Mouse (Mus musculus) testis, adult 2 months (tissue): ENCODE results near the gene Ctrb1. TPM values are rescaled to one million over a fixed set of nuclear protein-coding genes. Genes with fewer than 3 reads are reported as not detected.

Experiments used
- H3K27ac ChIP-seq: fragments of 200-500 bp; 2 replicates; pipeline ENCODE4 v1.5.1; 2012; ENCODE audit warnings: low read depth, low read length; ENCODE audit not compliant: control insufficient read depth, insufficient read depth
- H3K27me3 ChIP-seq: fragments of 200-500 bp; 2 replicates; pipeline ENCODE4 v1.6.1; 2012; ENCODE audit warnings: mild to moderate bottlenecking, low read length, moderate library complexity; ENCODE audit not compliant: control insufficient read depth, insufficient read depth
- H3K36me3 ChIP-seq: fragments of 200-500 bp; 2 replicates; pipeline ENCODE4 v1.6.1; 2012; ENCODE audit warnings: mild to moderate bottlenecking, low read length; ENCODE audit not compliant: control insufficient read depth, insufficient read depth
- H3K4me1 ChIP-seq: fragments of 200-500 bp; 2 replicates; pipeline ENCODE4 v1.6.1; 2012; ENCODE audit warnings: low read length; ENCODE audit not compliant: control insufficient read depth, insufficient read depth
- H3K4me3 ChIP-seq: fragments of 200-500 bp; 2 replicates; pipeline ENCODE4 v1.5.1; 2012; ENCODE audit warnings: low read depth, mild to moderate bottlenecking, low read length, moderate library complexity, mixed read lengths; ENCODE audit not compliant: control insufficient read depth
- CTCF ChIP-seq: fragments of 200-500 bp; IDR thresholded peaks from 2 replicates; pipeline ENCODE4 v1.5.1; 2012; ENCODE audit warnings: low read depth, mild to moderate bottlenecking, inconsistent platforms, low read length, moderate library complexity; ENCODE audit not compliant: control insufficient read depth, insufficient read depth, insufficient replicate concordance
- POLR2A ChIP-seq: fragments of 200-500 bp; IDR thresholded peaks from 2 replicates; pipeline ENCODE4 v1.6.1; 2012; ENCODE audit warnings: low read depth, mild to moderate bottlenecking, inconsistent platforms, low read length, moderate library complexity; ENCODE audit not compliant: control insufficient read depth
- polyA plus RNA-seq: library from polyadenylated mRNA; depleted of rRNA; stranded (reverse); fragments of >200 nt; gene quantifications from 2 replicates; pipeline ENCODE4 v1.2.3, GENCODE M21; 2012

The Ctrb1 gene
- polyA plus RNA-seq, 1 experiment: 3.1 TPM

- Histone ChIP-seq H3K4me3 (no peak overlapping the region), H3K27me3 (no peaks in the 10 kb centered on the region), H3K27ac (no peak overlapping the region), H3K36me3 (no peaks in the 10 kb centered on the region), H3K4me1 (no peaks in the 10 kb centered on the region)
- TF ChIP-seq POLR2A: no peak
- TF ChIP-seq CTCF: no peak
These were observed 8.2 kb upstream of the Ctrb1 start for GRCm38 (mm10) chr8:111699035-111699434.

GRCm38 (mm10) chr8:111697655-111698054 is 6.8 kb upstream of the Ctrb1 start:
- Histone ChIP-seq H3K27me3 (no peaks in the 10 kb centered on the region), H3K4me3 (no peak overlapping the region), H3K27ac (no peak overlapping the region), H3K4me1 (no peaks in the 10 kb centered on the region), H3K36me3 (no peaks in the 10 kb centered on the region)
- no peak for TF ChIP-seq POLR2A
- no peak for TF ChIP-seq CTCF

- H3K36me3 ChIP-seq: no peaks in the 10 kb centered on the region
- no peaks in the 10 kb centered on the region for H3K4me1 ChIP-seq
- no peak overlapping the region for H3K27ac ChIP-seq
- TF ChIP-seq POLR2A: no peak
- TF ChIP-seq CTCF: no peak
- H3K27me3 ChIP-seq: no peaks in the 10 kb centered on the region
- no peak overlapping the region for H3K4me3 ChIP-seq
These were observed 4.6 kb upstream of the Ctrb1 start for GRCm38 (mm10) chr8:111695441-111695840.

GRCm38 (mm10) chr8:111693261-111693741 is 2.5 kb upstream of the Ctrb1 start:
- no peak for TF ChIP-seq CTCF
- no peak for TF ChIP-seq POLR2A
- H3K4me1 ChIP-seq: no peaks in the 10 kb centered on the region; the same call in 1 of the 2 replicates
- H3K27ac ChIP-seq: no peak overlapping the region
- no peaks in the 10 kb centered on the region for H3K36me3 ChIP-seq
- H3K27me3 ChIP-seq: no peaks in the 10 kb centered on the region
- no peak overlapping the region for H3K4me3 ChIP-seq

- Histone ChIP-seq H3K36me3 (no peaks in the 10 kb centered on the region), H3K4me3 (peak overlapping the region; percentile 5), H3K4me1 (peaks cover 11% of the 10 kb centered on the region), H3K27ac (no peak overlapping the region), H3K27me3 (no peaks in the 10 kb centered on the region)
- TF ChIP-seq POLR2A (peak; percentile 11; the same call in 1 of the 2 replicates), CTCF (0 out of 2 replicates have a peak, but pooled peaks have one; percentile 18)
These were observed 3.9 kb downstream of the Ctrb1 start for GRCm38 (mm10) chr8:111686881-111687280.

GRCm38 (mm10) chr8:111682521-111682920 is 8.3 kb downstream of the Ctrb1 start:
- no peak overlapping the region for H3K27ac ChIP-seq
- H3K4me1 ChIP-seq: peaks cover 14% of the 10 kb centered on the region
- H3K4me3 ChIP-seq: no peak overlapping the region
- TF ChIP-seq CTCF: no peak
- no peak for TF ChIP-seq POLR2A
- H3K27me3 ChIP-seq: no peaks in the 10 kb centered on the region
- H3K36me3 ChIP-seq: no peaks in the 10 kb centered on the region

GRCm38 (mm10) chr8:111681153-111681552 is 9.7 kb downstream of the Ctrb1 start:
- H3K27ac ChIP-seq: no peak overlapping the region
- no peak for TF ChIP-seq CTCF
- TF ChIP-seq POLR2A: no peak
- H3K4me3 ChIP-seq: no peak overlapping the region
- H3K4me1 ChIP-seq: peaks cover 8% of the 10 kb centered on the region; the same call in 1 of the 2 replicates
- H3K36me3 ChIP-seq: no peaks in the 10 kb centered on the region
- H3K27me3 ChIP-seq: no peaks in the 10 kb centered on the region
